Mouse (Mus musculus) kidney, postnatal 25 days (tissue): ENCODE measurements around the gene Amz2.

Experiments used
- DNase-seq, 2 experiments: peaks; one replicate each; pipeline ENCODE4 v3.0.0; 2021; ENCODE audit warnings: mixed read lengths in 2 of 2

Gene Amz2

GRCm38 (mm10) chr11:109496475-109496993, 70.8 kb downstream of the Amz2 start:
- DNase-seq, result no peak

GRCm38 (mm10) chr11:109496996-109497714, 71.4 kb downstream of the Amz2 start:
- DNase-seq, result no peak

- no peak for DNase-seq
These were observed 72.2 kb downstream of the Amz2 start for GRCm38 (mm10) chr11:109497990-109498389.

- peak; percentile 73 to 74 for DNase-seq
These were observed 74.5 kb downstream of the Amz2 start for GRCm38 (mm10) chr11:109500206-109500605.
